Mouse (Mus musculus) liver, postnatal 0 days (tissue): ENCODE data around the gene Rsad1.

Experiments
- CTCF ChIP-seq: sonication (generic); IDR thresholded peaks from 2 replicates; pipeline ENCODE4 v1.5.1; 2016; ENCODE audit warnings: antibody characterized with exemption, low read depth
- EP300 ChIP-seq: IDR thresholded peaks from 2 replicates; pipeline ENCODE4 v1.6.1; 2016; ENCODE audit warnings: antibody characterized with exemption, low read depth, mild to moderate bottlenecking

- no peak for TF ChIP-seq CTCF
- no peak for TF ChIP-seq EP300
Observed at GRCm38 (mm10) chr11:94558226-94558625, 9.2 kb upstream of the Rsad1 start.
